Mouse (Mus musculus) neural tube, embryonic 11.5 days (tissue): ENCODE data around the gene Cand2. TPM values are rescaled to one million over a fixed set of nuclear protein-coding genes. Genes with fewer than 3 reads are reported as not detected.

Experiments
- ATAC-seq: fragments of 200-750 bp; cut with Nextera tagmentation; 2 replicates; pipeline ENCODE4 v1.8.0; 2017; ENCODE audit warnings: moderate number of reproducible peaks, mild to moderate bottlenecking, moderate TSS enrichment, moderate library complexity; ENCODE audit not compliant: insufficient read depth, low FRiP score, low TSS enrichment
- DNase-seq: peaks from one replicate; pipeline ENCODE4 v3.0.0-alpha.2; 2015; ENCODE audit warnings: low spot score
- H3K27ac ChIP-seq: fragments of 300-500 bp; sonication (generic); 2 replicates; pipeline ENCODE4 v1.5.1; 2014; ENCODE audit warnings: low read depth, mild to moderate bottlenecking, low read length
- H3K27me3 ChIP-seq: fragments of 300-500 bp; sonication (generic); 2 replicates; pipeline ENCODE4 v1.6.1; 2014; ENCODE audit warnings: mild to moderate bottlenecking, low read length, mixed read lengths; ENCODE audit not compliant: control insufficient read depth, insufficient read depth
- H3K36me3 ChIP-seq: fragments of 300-500 bp; sonication (generic); 2 replicates; pipeline ENCODE4 v1.6.1; 2014; ENCODE audit warnings: mild to moderate bottlenecking, low read length, moderate library complexity, mixed read lengths; ENCODE audit not compliant: control insufficient read depth, insufficient read depth
- H3K4me1 ChIP-seq: fragments of 300-500 bp; sonication (generic); 2 replicates; pipeline ENCODE4 v1.6.1; 2014; ENCODE audit warnings: low read length, mixed read lengths; ENCODE audit not compliant: control insufficient read depth, insufficient read depth
- H3K4me2 ChIP-seq: fragments of 300-500 bp; sonication (generic); 2 replicates; pipeline ENCODE4 v1.6.1; 2014; ENCODE audit warnings: low read depth, mild to moderate bottlenecking, moderate library complexity
- H3K4me3 ChIP-seq: fragments of 300-500 bp; sonication (generic); 2 replicates; pipeline ENCODE4 v1.5.1; 2014; ENCODE audit warnings: low read depth, low read length
- H3K9ac ChIP-seq: fragments of 300-500 bp; sonication (generic); 2 replicates; pipeline ENCODE4 v1.6.1; 2014; ENCODE audit warnings: mild to moderate bottlenecking, low read length
- H3K9me3 ChIP-seq: fragments of 300-500 bp; sonication (generic); 2 replicates; pipeline ENCODE4 v1.6.1; 2016; ENCODE audit warnings: low read length; ENCODE audit not compliant: control insufficient read depth
- WGBS: fragments of 180-500 bp; shearing (Covaris S2); extraction: QIAGEN DNeasy Blood & Tissue Kit; methylation state at CpG from one replicate; pipeline ENCODE4 v1.1.7; 2014; 5-methylcytosine and 5-hydroxymethylcytosine counted together
- polyA plus RNA-seq: library from polyadenylated mRNA; unstranded; fragments of >200 nt; fragmentation: Nextera tagmentation; extraction: Ambion mirVana; gene quantifications from 2 replicates; pipeline ENCODE4 v1.2.1, GENCODE M21; 2014

The Cand2 gene
- 37.7 and 37.9 TPM in 2 replicates for polyA plus RNA-seq

DNA sequence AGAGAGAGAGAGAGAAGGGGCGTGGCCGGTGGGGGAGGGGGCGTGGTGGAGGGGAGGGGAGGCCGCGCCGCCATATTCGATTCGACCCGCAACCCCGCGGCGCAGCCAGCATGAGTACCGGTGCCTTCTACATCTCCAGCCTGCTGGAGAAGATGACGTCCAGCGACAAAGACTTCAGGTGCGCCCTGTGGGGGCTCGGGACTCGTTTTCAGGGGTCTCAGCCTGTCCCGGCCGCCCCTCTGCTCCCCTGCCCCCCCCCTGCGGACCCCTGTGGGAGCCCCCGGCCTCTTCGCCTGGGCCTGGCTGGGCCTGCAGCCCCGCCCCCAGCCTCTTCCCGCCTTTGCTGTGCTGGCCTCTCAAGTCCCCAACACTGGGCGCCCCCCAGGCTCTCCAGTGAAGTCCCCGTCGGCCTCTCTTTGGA lies at the start of gene Cand2:
Gene Cand2 (plus strand): TSS at position 38 of the 421 bp plus-strand sequence.
- no peaks in the 10 kb centered on the region for H3K27me3 ChIP-seq
- H3K4me1 ChIP-seq, result peaks cover 15% of the 10 kb centered on the region
- H3K9ac ChIP-seq, result peak within 1 kb of the TSS; percentile 87
- peak within 1 kb of the TSS; percentile 67; the same call in 1 of the 2 replicates for H3K27ac ChIP-seq
- no peaks in the 10 kb centered on the region for H3K9me3 ChIP-seq
- H3K4me3 ChIP-seq, result peak within 1 kb of the TSS; percentile 87
- peak; percentile 86 for DNase-seq
- peak within 1 kb of the TSS; percentile 90 for H3K4me2 ChIP-seq
- peak; percentile 90 for ATAC-seq
- peaks cover 3% of the 10 kb centered on the region; the same call in 1 of the 2 replicates for H3K36me3 ChIP-seq
- WGBS, result 1% methylated on average over 24 of the region's 28 CpGs

DNA sequence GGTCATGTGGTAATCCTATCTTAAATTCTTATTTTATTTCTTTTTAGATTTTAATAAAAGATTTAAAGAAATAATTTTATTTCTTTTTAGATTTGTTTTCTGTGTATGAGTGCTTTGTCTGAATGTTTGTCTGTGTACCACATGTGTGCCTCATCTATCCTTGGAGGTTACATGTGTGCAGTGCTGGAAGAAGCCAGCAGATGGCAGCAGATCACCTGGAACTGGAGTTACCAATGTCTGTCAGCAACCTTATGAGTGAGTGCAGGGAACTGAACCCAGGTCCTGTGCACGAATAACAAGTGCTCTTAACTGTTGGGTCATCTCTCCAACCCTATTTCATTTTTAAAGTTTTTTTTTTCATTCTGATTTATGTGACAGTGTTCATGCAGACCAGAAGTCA lies 47.2 kb upstream of the Cand2 start:
- no peak overlapping the region for H3K4me3 ChIP-seq
- H3K9ac ChIP-seq, result no peak overlapping the region
- H3K4me2 ChIP-seq, result no peak overlapping the region
- DNase-seq, result peak; percentile 57
- H3K27ac ChIP-seq, result no peak overlapping the region
- 87% methylated on average over 1 of the region's 1 CpGs for WGBS
- no peaks in the 10 kb centered on the region for H3K36me3 ChIP-seq
- H3K9me3 ChIP-seq, result no peaks in the 10 kb centered on the region
- ATAC-seq, result no peak
- H3K4me1 ChIP-seq, result no peaks in the 10 kb centered on the region
- no peaks in the 10 kb centered on the region for H3K27me3 ChIP-seq

DNA sequence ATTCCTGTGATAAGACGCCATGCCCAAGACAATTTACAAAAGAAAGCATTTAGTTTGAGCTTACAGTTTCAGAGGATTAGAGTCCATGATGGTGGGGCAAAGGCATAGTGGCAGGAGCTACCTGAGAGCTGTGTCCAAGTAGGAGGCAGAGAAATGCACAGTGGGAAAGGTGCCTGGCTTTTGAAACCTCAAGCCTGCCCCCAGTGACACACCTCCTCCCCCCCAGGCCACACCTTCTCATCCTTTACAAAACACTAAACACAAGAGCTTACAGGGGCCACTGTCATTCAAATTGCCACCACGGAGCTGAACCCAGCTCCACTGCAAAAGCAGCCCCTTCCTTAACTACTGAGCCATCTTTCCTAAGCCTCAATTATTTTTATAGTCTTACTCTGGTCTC lies 46.8 kb upstream of the Cand2 start:
- Histone ChIP-seq H3K36me3 (no peaks in the 10 kb centered on the region), H3K9ac (no peak overlapping the region), H3K4me1 (no peaks in the 10 kb centered on the region), H3K4me3 (no peak overlapping the region), H3K4me2 (no peak overlapping the region), H3K27me3 (no peaks in the 10 kb centered on the region), H3K27ac (no peak overlapping the region), H3K9me3 (no peaks in the 10 kb centered on the region)
- ATAC-seq (no peak), DNase-seq (no peak)
- WGBS, result 61% methylated on average over 2 of the region's 2 CpGs

DNA sequence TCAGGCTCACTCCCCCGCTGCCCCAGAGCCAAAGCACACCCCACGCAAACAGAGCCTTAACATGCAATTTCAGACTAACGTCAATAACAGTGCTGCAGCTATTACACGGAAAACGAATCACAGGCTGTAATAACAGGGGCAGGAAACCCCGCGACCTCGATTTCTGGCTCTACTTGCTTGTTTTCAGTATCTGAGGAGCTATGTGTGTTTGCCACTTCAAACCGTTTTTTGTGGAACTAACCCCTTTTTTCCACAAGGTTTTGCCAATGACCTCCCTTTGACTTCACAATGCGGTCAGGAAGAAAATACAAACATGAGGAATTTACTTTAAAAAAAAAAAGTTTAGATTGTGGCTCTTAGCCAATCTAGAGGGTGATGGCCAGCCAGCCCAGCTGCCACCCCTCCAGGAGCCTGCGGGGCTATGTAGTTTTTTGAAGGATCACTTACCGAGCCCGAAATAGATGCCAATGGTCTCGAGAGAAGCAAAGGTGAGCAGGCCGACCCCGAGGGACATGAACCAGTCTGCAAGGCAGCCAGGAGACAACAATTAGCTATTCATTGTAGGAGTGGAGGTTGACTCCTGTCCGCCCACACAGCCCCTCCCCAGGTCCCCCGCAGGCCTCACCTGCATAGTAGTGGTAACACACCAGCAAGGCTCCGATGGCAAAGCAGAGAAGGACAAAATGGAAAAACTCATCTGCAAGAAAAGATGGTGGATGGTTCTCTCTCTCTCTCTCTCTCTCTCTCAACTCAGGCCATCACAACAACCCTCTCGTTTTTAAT lies 43.6 kb upstream of the Cand2 start:
- Histone ChIP-seq H3K4me3 (no peak overlapping the region), H3K36me3 (no peaks in the 10 kb centered on the region), H3K4me1 (no peaks in the 10 kb centered on the region), H3K4me2 (no peak overlapping the region), H3K27ac (no peak overlapping the region), H3K27me3 (no peaks in the 10 kb centered on the region), H3K9ac (no peak overlapping the region), H3K9me3 (no peaks in the 10 kb centered on the region)
- no peak for DNase-seq
- ATAC-seq, result no peak
- 75% methylated on average over 20 of the region's 20 CpGs for WGBS

DNA sequence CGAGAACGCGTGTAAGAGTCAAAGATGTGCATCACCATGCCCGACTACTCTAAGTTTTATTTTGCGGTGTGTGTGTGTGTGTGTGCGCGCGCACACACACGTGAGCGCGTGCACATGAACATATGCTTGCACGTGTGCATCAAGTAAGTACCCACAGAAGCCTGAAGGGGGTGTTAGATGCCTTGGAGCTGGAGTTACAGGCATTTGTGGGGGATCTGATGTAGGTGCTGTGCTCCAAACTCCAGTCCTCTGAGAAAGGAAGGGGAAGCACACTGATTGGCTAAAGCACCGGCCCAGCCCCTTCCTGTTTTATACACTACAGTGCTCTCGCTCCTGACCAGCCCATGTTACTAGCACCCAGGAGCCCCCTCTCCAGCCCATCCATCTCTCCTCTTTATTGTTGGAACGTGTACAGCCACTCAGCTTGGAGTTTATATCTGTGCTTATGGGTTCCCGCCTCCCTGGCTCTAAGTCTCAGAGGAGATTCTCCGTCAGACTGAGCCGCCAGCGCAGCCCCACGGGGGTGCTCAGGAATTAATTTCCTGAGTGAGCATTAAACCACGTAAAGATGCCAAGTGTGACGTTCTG lies 41.9 kb upstream of the Cand2 start:
- no peaks in the 10 kb centered on the region for H3K4me1 ChIP-seq
- H3K27ac ChIP-seq, result no peak overlapping the region
- DNase-seq, result no peak
- no peak for ATAC-seq
- no peaks in the 10 kb centered on the region for H3K36me3 ChIP-seq
- no peak overlapping the region for H3K9ac ChIP-seq
- no peak overlapping the region for H3K4me3 ChIP-seq
- H3K9me3 ChIP-seq, result no peaks in the 10 kb centered on the region
- H3K27me3 ChIP-seq, result no peaks in the 10 kb centered on the region
- 82% methylated on average over 22 of the region's 22 CpGs for WGBS
- H3K4me2 ChIP-seq, result no peak overlapping the region

DNA sequence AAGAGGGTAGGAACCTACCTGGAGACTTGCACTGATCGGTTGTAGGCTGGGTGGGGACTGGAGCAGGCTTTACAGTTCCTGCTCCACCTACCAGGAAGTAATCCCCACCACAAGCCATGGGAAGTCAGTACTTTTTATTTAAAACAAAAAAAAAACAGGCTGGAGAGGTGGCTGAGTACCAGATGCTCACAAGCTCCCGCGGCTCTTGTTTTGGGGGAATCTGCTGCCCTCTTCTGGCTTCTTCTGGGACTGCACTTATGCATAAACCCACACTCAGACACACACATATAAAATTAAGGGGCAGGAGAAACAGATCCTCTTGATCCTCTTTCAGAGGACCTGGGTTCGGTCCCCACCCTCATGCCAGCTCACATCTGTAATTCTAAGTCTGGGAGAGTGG lies 39.4 kb upstream of the Cand2 start:
- DNase-seq (no peak), ATAC-seq (no peak)
- H3K9ac ChIP-seq, result no peak overlapping the region
- H3K36me3 ChIP-seq, result no peaks in the 10 kb centered on the region
- no peak overlapping the region for H3K27ac ChIP-seq
- no peaks in the 10 kb centered on the region for H3K4me1 ChIP-seq
- WGBS, result 74% methylated on average over 4 of the region's 4 CpGs
- H3K27me3 ChIP-seq, result no peaks in the 10 kb centered on the region
- no peak overlapping the region for H3K4me2 ChIP-seq
- H3K4me3 ChIP-seq, result no peak overlapping the region
- no peaks in the 10 kb centered on the region for H3K9me3 ChIP-seq

DNA sequence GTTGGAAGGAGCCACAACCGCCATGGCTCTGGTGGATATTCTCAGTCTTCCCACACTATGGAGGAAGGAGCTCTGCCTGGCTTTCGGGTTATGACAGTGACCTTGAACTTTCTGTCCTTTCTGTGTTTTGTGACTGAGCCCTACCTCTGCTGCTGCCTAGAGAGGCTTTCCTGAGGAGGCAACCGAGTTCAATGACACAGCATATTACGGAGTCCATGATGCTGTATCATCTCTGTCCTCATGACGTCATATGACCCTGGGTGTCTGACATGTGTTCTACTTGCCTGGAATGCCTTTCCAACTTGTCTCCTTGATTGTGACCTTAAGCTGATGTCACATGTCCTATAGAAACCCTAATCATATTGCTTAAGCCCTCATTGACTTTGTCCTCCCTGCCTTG lies 35.3 kb upstream of the Cand2 start:
- no peak overlapping the region for H3K27ac ChIP-seq
- no peaks in the 10 kb centered on the region for H3K9me3 ChIP-seq
- WGBS, result 91% methylated on average over 5 of the region's 5 CpGs
- ATAC-seq (no peak), DNase-seq (no peak)
- H3K36me3 ChIP-seq, result no peaks in the 10 kb centered on the region
- H3K27me3 ChIP-seq, result no peaks in the 10 kb centered on the region
- H3K4me1 ChIP-seq, result no peaks in the 10 kb centered on the region
- no peak overlapping the region for H3K9ac ChIP-seq
- H3K4me3 ChIP-seq, result no peak overlapping the region
- no peak overlapping the region for H3K4me2 ChIP-seq

DNA sequence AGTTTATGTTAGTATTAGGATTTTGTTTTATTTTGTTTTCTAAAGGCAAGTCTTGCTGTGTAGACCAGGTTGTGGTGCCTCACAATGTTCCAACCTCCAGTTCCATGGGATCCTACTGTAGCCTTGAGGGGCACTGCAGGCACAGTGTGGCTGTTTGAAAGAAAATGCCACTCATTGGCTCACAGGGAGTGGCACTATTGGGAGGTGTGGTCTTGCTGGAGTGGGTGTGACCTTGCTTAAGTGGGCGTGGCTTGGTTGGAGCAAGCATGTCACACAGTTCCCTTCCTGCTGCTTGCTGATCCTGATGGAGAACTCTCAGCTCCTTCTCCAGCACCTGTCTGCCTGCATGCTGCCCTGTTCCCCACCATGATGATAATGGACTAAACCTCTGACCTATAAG lies 30.8 kb upstream of the Cand2 start:
- no peak for ATAC-seq
- DNase-seq, result no peak
- Histone ChIP-seq H3K4me2 (no peak overlapping the region), H3K27ac (no peak overlapping the region), H3K9me3 (no peaks in the 10 kb centered on the region), H3K4me3 (no peak overlapping the region), H3K9ac (no peak overlapping the region), H3K36me3 (no peaks in the 10 kb centered on the region), H3K27me3 (no peaks in the 10 kb centered on the region), H3K4me1 (no peaks in the 10 kb centered on the region)
- 0% methylated on average over 1 of the region's 1 CpGs for WGBS

DNA sequence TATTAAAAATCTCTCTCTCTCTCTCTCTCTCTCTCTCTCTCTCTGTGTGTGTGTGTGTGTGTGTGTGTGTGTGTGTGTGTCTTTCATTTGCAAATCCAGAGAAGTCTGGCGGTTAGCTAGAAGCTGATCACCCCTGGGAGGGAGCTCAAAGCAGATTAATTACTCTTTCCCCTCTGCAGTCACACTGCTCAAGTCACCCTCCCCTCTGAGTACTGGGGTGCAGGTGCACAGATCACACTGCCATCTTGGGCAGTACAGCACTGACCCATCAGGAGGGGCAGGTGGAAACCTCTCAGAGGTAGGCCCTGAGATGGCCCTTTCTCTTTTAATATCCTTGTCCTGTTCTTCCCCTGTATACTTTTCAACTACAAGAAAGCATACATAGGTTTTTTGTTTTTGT lies 28.0 kb upstream of the Cand2 start:
- 31% methylated on average over 1 of the region's 1 CpGs for WGBS
- Histone ChIP-seq H3K9ac (no peak overlapping the region), H3K4me3 (no peak overlapping the region), H3K36me3 (no peaks in the 10 kb centered on the region), H3K27ac (no peak overlapping the region), H3K4me2 (no peak overlapping the region), H3K4me1 (no peaks in the 10 kb centered on the region), H3K9me3 (no peaks in the 10 kb centered on the region), H3K27me3 (no peaks in the 10 kb centered on the region)
- ATAC-seq (no peak), DNase-seq (no peak)
